Mouse (Mus musculus) embryonic facial prominence, embryonic 15.5 days (tissue): ENCODE measurements at regions not wholly inside any gene's neighbourhood (a gene's known extent, or its start where the extent isn't known, plus 50 kb on each side); places are given as distances from the start of the nearest gene placed in this dataset.

Source experiments
- ATAC-seq: fragments of 200-750 bp; cut with Nextera tagmentation; 2 replicates; pipeline ENCODE4 v1.8.0; 2017; ENCODE audit warnings: low read depth, moderate TSS enrichment; ENCODE audit not compliant: insufficient number of reproducible peaks, low FRiP score, low TSS enrichment
- H3K27ac ChIP-seq: fragments of 300-500 bp; sonication (generic); replicated peaks from 2 replicates; pipeline ENCODE4 v1.5.1; 2015; ENCODE audit warnings: mild to moderate bottlenecking, inconsistent platforms
- H3K27me3 ChIP-seq: fragments of 300-500 bp; sonication (generic); 2 replicates; pipeline ENCODE4 v1.6.1; 2015; ENCODE audit warnings: inconsistent platforms
- H3K36me3 ChIP-seq: fragments of 300-500 bp; sonication (generic); 2 replicates; pipeline ENCODE4 v1.6.1; 2015; ENCODE audit warnings: mild to moderate bottlenecking, inconsistent platforms
- H3K4me1 ChIP-seq: fragments of 300-500 bp; sonication (generic); 2 replicates; pipeline ENCODE4 v1.6.1; 2015; ENCODE audit warnings: inconsistent platforms
- H3K4me2 ChIP-seq: fragments of 300-500 bp; sonication (generic); replicated peaks from 2 replicates; pipeline ENCODE4 v1.6.1; 2015; ENCODE audit warnings: mild to moderate bottlenecking, inconsistent platforms
- H3K4me3 ChIP-seq: fragments of 300-500 bp; sonication (generic); replicated peaks from 2 replicates; pipeline ENCODE4 v1.5.1; 2015; ENCODE audit warnings: mild to moderate bottlenecking, inconsistent platforms
- H3K9ac ChIP-seq: fragments of 300-500 bp; sonication (generic); 2 replicates; pipeline ENCODE4 v1.6.1; 2015; ENCODE audit warnings: inconsistent platforms
- H3K9me3 ChIP-seq: fragments of 300-500 bp; sonication (generic); replicated peaks from 2 replicates; pipeline ENCODE4 v1.6.1; 2016; ENCODE audit warnings: inconsistent platforms
- WGBS: fragments of 180-500 bp; shearing (Covaris S2); methylation state at CpG from one replicate; pipeline ENCODE4 v1.1.7; 2015; 5-methylcytosine and 5-hydroxymethylcytosine counted together

GRCm38 (mm10) chr13:102273818-102274217 lies 419.5 kb upstream of the Cd180 start:
- H3K4me2 ChIP-seq, result no peak overlapping the region
- no peak overlapping the region for H3K27ac ChIP-seq
- WGBS, result 65% methylated on average over 3 of the region's 3 CpGs
- H3K27me3 ChIP-seq, result no peaks in the 10 kb centered on the region
- no peaks in the 10 kb centered on the region for H3K36me3 ChIP-seq
- H3K4me1 ChIP-seq, result no peaks in the 10 kb centered on the region
- ATAC-seq, result no peak
- no peak overlapping the region for H3K9ac ChIP-seq
- H3K9me3 ChIP-seq, result no peaks in the 10 kb centered on the region
- no peak overlapping the region for H3K4me3 ChIP-seq

DNA sequence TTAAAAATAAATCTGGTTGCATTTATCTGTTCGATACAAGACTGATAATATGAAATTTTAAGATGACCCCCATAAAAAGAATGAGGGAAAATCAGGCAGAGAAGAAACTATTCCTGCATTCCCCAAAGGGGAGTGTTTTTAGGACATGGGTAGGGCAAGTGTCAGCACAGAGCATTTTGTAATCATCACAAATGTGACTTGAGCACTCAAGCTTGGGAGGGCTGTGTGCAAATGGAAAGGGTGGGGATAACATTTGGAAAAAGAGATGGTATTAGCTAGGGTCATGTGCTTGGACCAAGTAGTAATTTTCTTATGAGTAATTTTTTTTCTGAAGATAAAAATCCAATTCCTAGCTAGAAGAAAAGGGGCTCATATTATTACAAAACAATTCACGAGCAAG lies 418.1 kb upstream of the Cd180 start:
- Histone ChIP-seq H3K4me3 (no peak overlapping the region), H3K27me3 (no peaks in the 10 kb centered on the region), H3K4me1 (no peaks in the 10 kb centered on the region), H3K9ac (no peak overlapping the region), H3K36me3 (no peaks in the 10 kb centered on the region), H3K4me2 (no peak overlapping the region), H3K9me3 (no peaks in the 10 kb centered on the region), H3K27ac (no peak overlapping the region)
- ATAC-seq, result no peak
- 80% methylated on average over 2 of the region's 2 CpGs for WGBS

- Histone ChIP-seq H3K9ac (no peak overlapping the region), H3K9me3 (no peaks in the 10 kb centered on the region), H3K36me3 (no peaks in the 10 kb centered on the region), H3K27me3 (no peaks in the 10 kb centered on the region), H3K4me3 (no peak overlapping the region), H3K27ac (no peak overlapping the region), H3K4me1 (no peaks in the 10 kb centered on the region), H3K4me2 (no peak overlapping the region)
- ATAC-seq, result no peak
These were observed 416.5 kb upstream of the Cd180 start for GRCm38 (mm10) chr13:102276885-102277284.

DNA sequence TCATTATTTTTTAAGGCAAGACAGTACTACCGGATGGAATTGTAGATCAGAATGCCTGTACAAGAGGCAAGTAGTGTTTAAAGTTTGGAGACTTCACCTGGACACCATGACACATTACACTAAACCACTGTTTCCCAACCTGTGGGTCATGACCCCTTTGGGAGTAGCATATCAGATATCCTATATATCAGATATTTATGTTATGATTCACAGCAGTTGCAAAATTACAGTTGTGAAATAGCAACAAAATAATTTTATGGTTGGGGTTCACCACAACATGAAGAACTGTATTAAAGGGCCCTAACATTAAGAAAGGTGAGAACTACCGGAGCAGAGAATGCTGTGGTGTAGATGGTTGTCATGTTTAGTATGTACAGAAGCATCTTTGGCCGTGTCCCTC lies 413.2 kb upstream of the Cd180 start:
- Histone ChIP-seq H3K36me3 (no peaks in the 10 kb centered on the region), H3K4me3 (no peak overlapping the region), H3K27ac (no peak overlapping the region), H3K4me2 (no peak overlapping the region), H3K4me1 (no peaks in the 10 kb centered on the region), H3K9me3 (no peaks in the 10 kb centered on the region), H3K9ac (no peak overlapping the region), H3K27me3 (no peaks in the 10 kb centered on the region)
- WGBS, result 83% methylated on average over 3 of the region's 3 CpGs
- no peak for ATAC-seq

DNA sequence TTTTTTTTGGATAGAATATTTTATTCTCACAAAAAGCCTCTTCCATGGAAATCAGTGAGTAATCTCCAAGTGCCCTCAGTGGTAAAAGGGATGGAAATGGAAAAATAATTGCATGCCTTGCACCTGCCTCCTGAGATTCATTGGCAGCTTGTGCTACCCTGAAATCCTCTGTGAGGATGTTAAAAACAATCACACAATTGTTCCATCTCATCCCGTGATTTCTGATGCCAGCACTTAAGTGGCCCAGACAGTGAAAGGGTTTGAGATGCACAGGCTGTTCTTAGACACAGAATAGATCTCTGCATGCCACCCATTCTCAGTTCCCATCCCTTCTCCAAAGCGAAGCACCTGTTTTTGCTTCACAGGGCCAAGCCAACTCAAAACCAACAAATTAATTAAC lies 398.9 kb upstream of the Cd180 start:
- WGBS, result 67% methylated on average over 2 of the region's 2 CpGs
- Histone ChIP-seq H3K9ac (no peak overlapping the region), H3K9me3 (no peaks in the 10 kb centered on the region), H3K4me3 (no peak overlapping the region), H3K36me3 (no peaks in the 10 kb centered on the region), H3K27ac (no peak overlapping the region), H3K27me3 (no peaks in the 10 kb centered on the region), H3K4me1 (no peaks in the 10 kb centered on the region), H3K4me2 (no peak overlapping the region)
- ATAC-seq, result no peak

GRCm38 (mm10) chr13:102295079-102295478 lies 398.3 kb upstream of the Cd180 start:
- ATAC-seq, result no peak
- Histone ChIP-seq H3K9ac (no peak overlapping the region), H3K4me1 (no peaks in the 10 kb centered on the region), H3K27me3 (no peaks in the 10 kb centered on the region), H3K27ac (no peak overlapping the region), H3K9me3 (no peaks in the 10 kb centered on the region), H3K4me3 (no peak overlapping the region), H3K36me3 (no peaks in the 10 kb centered on the region), H3K4me2 (no peak overlapping the region)
- WGBS, result 83% methylated on average over 11 of the region's 11 CpGs

- 50% methylated on average over 2 of the region's 2 CpGs for WGBS
- Histone ChIP-seq H3K9me3 (no peaks in the 10 kb centered on the region), H3K4me2 (no peak overlapping the region), H3K4me1 (no peaks in the 10 kb centered on the region), H3K27ac (no peak overlapping the region), H3K27me3 (no peaks in the 10 kb centered on the region), H3K4me3 (no peak overlapping the region), H3K9ac (no peak overlapping the region), H3K36me3 (no peaks in the 10 kb centered on the region)
- no peak for ATAC-seq
These were observed 385.4 kb upstream of the Cd180 start for GRCm38 (mm10) chr13:102307983-102308382.

GRCm38 (mm10) chr13:102312096-102312495 lies 381.3 kb upstream of the Cd180 start:
- Histone ChIP-seq H3K9me3 (no peaks in the 10 kb centered on the region), H3K4me1 (no peaks in the 10 kb centered on the region), H3K9ac (no peak overlapping the region), H3K4me2 (no peak overlapping the region), H3K4me3 (no peak overlapping the region), H3K36me3 (no peaks in the 10 kb centered on the region), H3K27ac (no peak overlapping the region), H3K27me3 (no peaks in the 10 kb centered on the region)
- ATAC-seq, result no peak
- WGBS, result 52% methylated on average over 3 of the region's 3 CpGs

DNA sequence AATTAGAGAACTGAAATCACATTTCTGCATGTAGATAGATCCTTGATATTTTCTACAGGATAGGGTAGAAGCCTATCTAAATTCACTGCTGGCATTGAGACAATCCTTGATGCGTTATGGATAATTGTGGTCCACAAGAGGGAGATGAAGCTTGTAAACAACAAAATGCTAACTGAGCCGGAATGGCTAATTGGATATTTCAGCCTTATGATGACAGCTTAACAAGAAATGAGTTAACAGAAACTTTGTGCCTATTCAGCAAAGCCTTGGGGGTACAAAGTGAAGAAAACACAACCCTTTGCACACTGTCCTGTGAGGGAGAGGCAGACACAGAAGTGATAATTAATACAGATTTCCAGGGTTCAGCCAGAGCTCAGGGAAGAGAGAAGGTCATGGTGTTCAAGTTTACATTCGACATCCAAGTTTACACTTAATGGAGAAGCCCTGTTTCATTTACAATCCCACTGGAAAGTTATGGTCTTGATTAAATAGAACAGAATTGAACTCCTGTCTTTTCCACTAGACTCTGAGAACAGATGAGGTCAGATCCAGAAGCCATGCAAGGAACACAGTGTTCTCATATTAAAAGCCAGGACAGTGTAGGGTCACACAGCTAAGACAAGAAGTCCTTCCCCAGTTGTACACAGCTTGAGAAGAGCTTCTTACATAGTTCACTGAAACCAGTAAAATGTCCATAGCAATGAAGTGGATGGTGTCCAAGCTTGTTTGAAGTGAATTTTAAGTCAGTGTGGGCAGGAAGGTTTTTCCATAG lies 377.3 kb upstream of the Cd180 start:
- H3K9ac ChIP-seq, result no peak overlapping the region
- H3K9me3 ChIP-seq, result no peaks in the 10 kb centered on the region
- no peak overlapping the region for H3K4me2 ChIP-seq
- no peaks in the 10 kb centered on the region for H3K4me1 ChIP-seq
- 59% methylated on average over 3 of the region's 3 CpGs for WGBS
- no peak overlapping the region for H3K4me3 ChIP-seq
- H3K27me3 ChIP-seq, result no peaks in the 10 kb centered on the region
- ATAC-seq, result no peak
- H3K27ac ChIP-seq, result no peak overlapping the region
- H3K36me3 ChIP-seq, result no peaks in the 10 kb centered on the region

GRCm38 (mm10) chr13:102318891-102319404 lies 374.4 kb upstream of the Cd180 start:
- 48% methylated on average over 4 of the region's 4 CpGs for WGBS
- Histone ChIP-seq H3K4me3 (no peak overlapping the region), H3K4me1 (no peaks in the 10 kb centered on the region), H3K36me3 (no peaks in the 10 kb centered on the region), H3K27ac (no peak overlapping the region), H3K9ac (no peak overlapping the region), H3K27me3 (no peaks in the 10 kb centered on the region), H3K9me3 (no peaks in the 10 kb centered on the region), H3K4me2 (no peak overlapping the region)
- ATAC-seq, result no peak

DNA sequence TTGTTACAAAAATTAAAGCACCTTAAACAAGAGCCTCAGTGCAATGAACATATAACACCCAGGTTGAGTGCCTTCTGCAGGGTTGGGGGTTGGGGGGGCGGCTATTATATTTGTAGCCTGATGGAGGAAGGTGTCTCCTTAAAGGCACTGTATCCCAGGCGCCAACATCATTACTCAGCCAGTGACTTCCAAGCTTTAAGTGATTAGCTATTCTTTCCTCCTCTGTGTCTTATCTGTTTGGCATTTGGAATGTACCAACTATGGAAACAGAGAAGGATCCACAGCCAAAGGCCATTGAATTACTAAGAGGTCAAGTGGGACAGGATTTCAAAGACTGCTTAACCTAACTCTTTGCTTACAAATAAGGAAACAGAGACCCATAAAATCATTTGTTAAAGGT lies 373.9 kb upstream of the Cd180 start:
- Histone ChIP-seq H3K4me2 (no peak overlapping the region), H3K4me1 (no peaks in the 10 kb centered on the region), H3K27ac (no peak overlapping the region), H3K9ac (no peak overlapping the region), H3K36me3 (no peaks in the 10 kb centered on the region), H3K27me3 (no peaks in the 10 kb centered on the region), H3K4me3 (no peak overlapping the region), H3K9me3 (no peaks in the 10 kb centered on the region)
- WGBS, result 68% methylated on average over 2 of the region's 2 CpGs
- no peak for ATAC-seq

- no peak overlapping the region for H3K27ac ChIP-seq
- no peak overlapping the region for H3K9ac ChIP-seq
- no peaks in the 10 kb centered on the region for H3K36me3 ChIP-seq
- no peaks in the 10 kb centered on the region for H3K27me3 ChIP-seq
- no peak for ATAC-seq
- WGBS, result 95% methylated on average over 3 of the region's 3 CpGs
- no peak overlapping the region for H3K4me3 ChIP-seq
- no peaks in the 10 kb centered on the region for H3K4me1 ChIP-seq
- H3K4me2 ChIP-seq, result no peak overlapping the region
- H3K9me3 ChIP-seq, result no peaks in the 10 kb centered on the region
These were observed 369.5 kb upstream of the Cd180 start for GRCm38 (mm10) chr13:102323876-102324275.
